Mouse (Mus musculus): ENCODE data around the gene Fbxl15.

Gene Fbxl15

DNA sequence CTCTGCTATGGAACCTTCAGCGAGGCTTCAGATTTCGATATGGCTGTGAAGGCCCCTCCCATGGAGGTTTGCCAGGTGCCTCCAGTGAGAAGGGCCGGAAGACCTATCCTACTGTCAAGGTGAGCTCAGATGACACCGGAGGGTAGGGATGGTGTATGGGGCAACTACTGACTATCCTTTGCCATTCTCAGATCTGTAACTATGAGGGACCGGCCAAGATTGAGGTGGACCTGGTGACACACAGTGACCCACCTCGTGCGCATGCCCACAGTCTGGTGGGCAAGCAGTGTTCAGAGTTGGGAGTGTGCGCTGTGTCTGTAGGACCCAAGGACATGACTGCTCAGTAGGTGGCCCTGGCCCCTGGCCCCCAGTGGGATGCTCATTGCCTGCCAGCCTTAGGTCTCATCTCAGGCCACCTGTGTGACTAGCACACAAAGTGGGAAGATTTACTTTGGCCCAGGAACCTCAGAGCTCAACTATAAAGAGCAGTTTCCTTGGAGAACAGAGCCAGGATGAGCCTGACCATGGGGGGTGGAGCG is 21.2 kb upstream of the Fbxl15 start:
- in situ Hi-C loops (cut with MboI; ENCODE audit: unreplicated experiment in 2 of 2) = loop anchor here in 1 of 2 experiments (5.0 kb wide), 1 partner anchor 170 kb away; no protein-coding TSS in a partner anchor

- in situ Hi-C loops (cut with MboI; ENCODE audit: unreplicated experiment in 2 of 2) = loop anchor here in 1 of 2 experiments (5.0 kb wide), 1 partner anchor 170 kb away; no protein-coding TSS in a partner anchor
These were observed 20.2 kb upstream of the Fbxl15 start for GRCm38 (mm10) chr19:46307781-46308180.

DNA sequence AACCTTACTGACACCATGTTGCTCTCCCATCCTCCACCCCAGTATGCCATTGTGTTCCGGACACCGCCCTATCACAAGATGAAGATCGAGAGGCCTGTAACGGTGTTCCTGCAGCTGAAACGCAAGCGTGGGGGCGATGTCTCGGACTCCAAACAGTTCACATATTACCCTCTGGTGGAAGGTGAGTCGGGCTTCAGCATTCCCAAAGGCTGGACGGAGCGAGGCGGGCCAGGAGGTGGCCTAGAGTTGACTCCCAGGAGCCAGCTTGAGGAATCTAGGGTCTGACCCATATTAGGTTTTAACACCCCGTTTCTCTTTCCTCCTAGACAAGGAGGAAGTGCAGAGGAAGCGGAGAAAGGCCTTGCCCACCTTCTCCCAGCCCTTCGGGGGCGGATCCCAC is 19.7 kb upstream of the Fbxl15 start:
- in situ Hi-C loops (cut with MboI; ENCODE audit: unreplicated experiment in 2 of 2) = loop anchor here in 1 of 2 experiments (5.0 kb wide), 1 partner anchor 171 kb away; no protein-coding TSS in a partner anchor

- in situ Hi-C loops (cut with MboI; ENCODE audit: unreplicated experiment in 2 of 2) = loop anchor here in 1 of 2 experiments (5.0 kb wide), 1 partner anchor 172 kb away; no protein-coding TSS in a partner anchor
These were observed 19.1 kb upstream of the Fbxl15 start for GRCm38 (mm10) chr19:46308706-46309435.

DNA sequence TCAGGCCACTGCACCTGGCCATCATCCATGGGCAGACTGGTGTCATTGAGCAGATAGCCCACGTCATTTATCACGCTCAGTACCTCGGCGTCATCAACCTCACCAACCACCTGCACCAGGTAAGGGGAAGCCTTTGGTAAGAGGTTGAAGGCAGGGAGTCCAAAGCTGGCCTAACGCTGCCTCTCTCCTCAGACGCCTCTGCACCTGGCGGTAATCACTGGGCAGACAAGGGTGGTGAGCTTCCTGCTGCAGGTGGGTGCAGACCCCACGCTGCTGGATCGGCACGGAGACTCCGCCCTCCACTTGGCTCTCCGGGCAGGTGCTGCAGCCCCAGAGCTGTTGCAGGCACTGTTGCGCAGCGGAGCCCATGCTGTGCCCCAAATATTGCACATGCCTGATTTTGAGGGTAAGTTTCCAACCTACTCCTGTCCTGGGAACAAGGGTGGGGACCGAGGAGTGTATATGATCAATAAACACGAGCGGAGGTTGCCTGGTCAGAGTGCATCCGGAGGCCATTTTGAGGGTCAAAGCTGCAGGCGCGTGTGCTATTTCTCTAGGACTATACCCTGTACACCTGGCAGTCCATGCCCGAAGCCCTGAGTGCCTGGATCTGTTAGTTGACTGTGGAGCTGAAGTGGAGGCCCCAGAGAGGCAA is 18.2 kb upstream of the Fbxl15 start:
- in situ Hi-C loops (cut with MboI; ENCODE audit: unreplicated experiment in 2 of 2) = loop anchor here in 1 of 2 experiments (5.0 kb wide), 1 partner anchor 172 kb away; no protein-coding TSS in a partner anchor

DNA sequence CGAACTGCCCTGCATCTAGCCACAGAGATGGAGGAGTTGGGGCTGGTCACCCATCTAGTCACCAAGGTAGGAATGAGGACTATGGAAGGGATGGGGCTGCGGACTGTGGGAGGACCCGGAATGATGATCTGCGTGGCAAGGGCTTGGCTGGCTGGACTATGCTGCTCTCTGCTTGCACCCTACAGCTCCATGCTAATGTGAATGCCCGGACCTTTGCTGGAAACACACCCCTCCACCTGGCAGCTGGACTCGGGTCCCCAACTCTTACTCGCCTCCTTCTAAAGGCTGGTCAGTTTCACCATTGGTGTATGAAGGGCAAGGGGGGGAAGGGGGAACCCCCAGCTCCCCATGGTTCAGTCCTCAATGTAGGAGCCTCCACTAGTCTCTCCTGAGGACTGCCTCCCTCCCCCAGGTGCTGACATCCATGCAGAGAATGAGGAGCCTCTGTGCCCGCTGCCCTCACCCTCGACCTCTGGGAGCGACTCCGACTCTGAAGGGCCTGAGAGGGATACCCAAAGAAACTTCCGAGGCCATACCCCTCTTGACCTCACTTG is 17.6 kb upstream of the Fbxl15 start:
- in situ Hi-C loops (cut with MboI; ENCODE audit: unreplicated experiment in 2 of 2) = no loop called here

DNA sequence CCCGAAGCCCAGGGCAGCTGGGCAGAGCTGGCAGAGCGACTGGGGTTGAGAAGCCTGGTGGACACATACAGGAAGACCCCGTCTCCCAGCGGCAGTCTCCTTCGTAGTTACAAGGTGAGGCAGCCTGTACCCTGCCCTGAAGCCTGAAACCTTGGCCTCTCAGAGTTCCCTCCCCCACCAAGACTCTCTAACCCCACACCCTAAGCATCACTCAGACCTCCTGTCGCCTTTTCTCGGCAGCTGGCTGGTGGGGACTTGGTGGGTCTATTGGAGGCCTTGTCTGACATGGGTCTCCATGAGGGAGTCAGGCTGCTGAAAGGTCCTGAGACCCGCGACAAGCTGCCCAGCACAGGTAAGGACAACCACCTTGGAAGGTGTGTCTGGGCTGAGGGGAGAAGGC is 16.6 kb upstream of the Fbxl15 start:
- in situ Hi-C loops (cut with MboI; ENCODE audit: unreplicated experiment in 2 of 2) = no loop called here

DNA sequence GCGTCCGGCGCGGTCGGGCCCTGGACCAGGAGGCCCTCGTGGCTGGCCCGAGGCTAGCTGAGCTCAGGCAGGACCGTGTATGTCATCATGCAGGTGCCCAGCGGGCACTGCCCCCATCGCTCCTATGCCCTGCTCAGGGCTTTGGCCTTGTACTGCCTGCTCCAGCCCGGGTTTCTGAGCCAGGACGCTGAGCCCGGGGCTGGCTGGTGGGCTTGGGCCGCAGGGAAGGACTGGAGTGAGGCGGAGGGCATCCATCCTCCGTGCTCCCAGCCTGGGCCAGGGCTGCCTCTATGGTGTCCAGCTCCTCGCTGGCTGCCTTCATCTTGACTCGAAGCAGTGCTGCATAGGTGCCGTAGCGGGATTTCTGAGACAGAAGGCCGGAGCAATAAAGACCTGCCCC is 15.4 kb upstream of the Fbxl15 start:
- in situ Hi-C loops (cut with MboI; ENCODE audit: unreplicated experiment in 2 of 2) = no loop called here

- in situ Hi-C loops (cut with MboI; ENCODE audit: unreplicated experiment in 2 of 2) = no loop called here
These were observed 14.9 kb upstream of the Fbxl15 start for GRCm38 (mm10) chr19:46313116-46313515.

DNA sequence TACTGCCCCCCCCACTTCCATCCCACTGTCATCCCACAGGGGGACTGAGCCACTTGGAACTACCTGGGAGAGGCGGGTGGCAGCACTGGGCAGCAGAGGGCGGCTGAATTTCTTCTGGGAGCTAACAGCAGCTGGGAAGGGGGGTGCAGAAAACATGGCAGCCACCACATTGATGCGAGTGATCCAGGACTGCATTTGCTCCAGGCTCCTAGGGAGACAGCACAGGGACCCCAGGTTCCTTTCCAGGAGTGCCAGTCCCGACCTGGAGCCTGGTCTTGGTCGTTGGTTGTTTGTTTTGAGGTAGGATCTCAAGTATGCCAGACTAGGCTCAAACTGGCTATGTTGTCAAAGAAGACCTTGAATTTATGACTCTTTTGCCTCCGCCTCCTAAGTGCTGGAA is 14.4 kb upstream of the Fbxl15 start:
- in situ Hi-C loops (cut with MboI; ENCODE audit: unreplicated experiment in 2 of 2) = no loop called here

GRCm38 (mm10) chr19:46314151-46314601 is 13.8 kb upstream of the Fbxl15 start:
- in situ Hi-C loops (cut with MboI; ENCODE audit: unreplicated experiment in 2 of 2) = no loop called here

GRCm38 (mm10) chr19:46314872-46315742 is 12.9 kb upstream of the Fbxl15 start:
- in situ Hi-C loops (cut with MboI; ENCODE audit: unreplicated experiment in 2 of 2) = no loop called here

DNA sequence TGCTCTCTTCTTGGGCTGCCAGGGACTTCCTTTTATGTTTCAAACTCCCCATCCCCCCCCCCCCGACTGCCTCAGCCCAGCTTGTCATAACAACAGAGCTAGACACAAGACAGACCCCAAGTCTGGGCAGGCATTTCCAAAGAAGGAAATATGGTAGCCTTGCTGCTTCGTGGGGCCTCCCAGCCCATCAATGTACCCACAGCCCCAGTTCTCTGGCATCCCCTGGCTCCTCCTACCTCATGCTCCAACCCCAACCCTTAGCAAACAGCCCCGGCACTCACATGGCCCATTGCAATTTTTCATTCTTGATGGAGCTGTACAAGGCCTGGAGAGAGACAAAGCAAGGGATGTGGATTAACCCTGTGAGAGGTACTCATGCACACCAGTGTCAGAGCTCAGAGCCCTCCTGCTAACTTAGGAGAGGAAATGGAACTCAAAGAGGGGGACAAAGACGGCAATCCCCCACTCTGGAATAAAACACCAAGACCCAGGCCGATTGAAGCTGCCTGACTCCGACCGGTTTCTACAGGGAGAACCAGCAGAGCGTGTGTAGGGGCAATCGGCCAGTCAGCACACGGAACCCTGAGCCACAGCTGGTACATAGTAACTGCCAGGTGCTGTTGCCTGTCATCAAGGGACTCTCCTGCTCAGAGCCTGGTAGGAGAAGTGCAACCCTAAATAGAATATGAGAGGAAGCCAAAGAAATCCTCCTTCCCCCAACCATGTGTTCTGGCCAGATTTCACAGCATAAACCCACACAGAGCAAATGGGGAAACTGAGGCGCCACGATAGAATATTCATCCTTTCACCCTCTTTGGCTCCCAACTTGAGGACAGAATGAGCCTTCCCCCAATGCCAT is 12.0 kb upstream of the Fbxl15 start:
- in situ Hi-C loops (cut with MboI; ENCODE audit: unreplicated experiment in 2 of 2) = no loop called here

- in situ Hi-C loops (cut with MboI; ENCODE audit: unreplicated experiment in 2 of 2) = no loop called here
These were observed 11.0 kb upstream of the Fbxl15 start for GRCm38 (mm10) chr19:46316846-46317545.

- in situ Hi-C loops (cut with MboI; ENCODE audit: unreplicated experiment in 2 of 2) = no loop called here
These were observed 10.5 kb upstream of the Fbxl15 start for GRCm38 (mm10) chr19:46317546-46317885.

GRCm38 (mm10) chr19:46318031-46318471 is 9.9 kb upstream of the Fbxl15 start:
- in situ Hi-C loops (cut with MboI; ENCODE audit: unreplicated experiment in 2 of 2) = no loop called here

DNA sequence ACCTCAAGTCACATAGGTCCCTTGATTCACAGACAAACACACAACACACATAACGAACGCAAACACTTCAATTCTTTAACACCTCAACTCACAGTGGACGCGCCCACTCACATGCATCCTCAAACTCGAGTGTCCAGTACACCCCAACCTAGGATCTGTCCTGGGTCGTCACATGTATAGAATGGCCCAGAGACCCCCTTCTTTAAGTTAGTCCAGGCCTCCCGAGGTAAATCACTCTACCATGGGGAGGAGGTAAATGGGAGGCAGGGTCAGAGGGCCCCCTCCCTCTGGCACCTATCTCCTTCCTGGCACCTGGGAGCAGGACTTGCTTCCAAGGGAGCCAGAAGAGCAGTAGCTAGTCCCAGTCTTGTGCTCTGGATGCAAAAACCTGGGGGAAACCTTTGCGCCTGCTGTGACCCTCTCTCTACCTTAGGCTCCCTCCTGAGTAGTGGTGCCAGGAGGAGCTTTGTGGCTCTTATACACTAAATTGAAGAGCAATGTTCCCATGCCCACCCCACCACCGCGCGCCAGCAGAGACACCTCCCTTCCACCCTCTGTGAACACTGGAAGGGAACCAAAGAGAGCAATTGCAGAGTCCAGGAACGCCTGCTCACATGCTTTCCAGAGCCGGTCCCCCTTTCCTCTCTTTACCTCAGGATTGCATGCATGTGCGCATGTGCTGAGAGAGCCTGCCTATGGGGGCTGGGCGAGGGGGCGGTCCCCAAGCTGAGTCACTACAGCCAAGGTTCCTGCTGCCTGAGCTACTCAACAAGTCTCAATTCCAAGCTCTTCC is 9.2 kb upstream of the Fbxl15 start:
- in situ Hi-C loops (cut with MboI; ENCODE audit: unreplicated experiment in 2 of 2) = no loop called here
